Mouse (Mus musculus): ENCODE data around the gene Slc8b1. TPM values are rescaled to one million over a fixed set of nuclear protein-coding genes. Genes with fewer than 3 reads are reported as not detected.
A peak's percentile ranks its signal among the peaks of the same experiment; 100 is the strongest.
"Not testable (repeated sequence)": the region's sequence is repeated elsewhere in the genome, so short reads cannot be mapped to it uniquely, and the experiment has no call there.

The Slc8b1 gene
- total RNA-seq, 2 experiments from 2014 or later: 5.2 to 5.4 TPM

DNA sequence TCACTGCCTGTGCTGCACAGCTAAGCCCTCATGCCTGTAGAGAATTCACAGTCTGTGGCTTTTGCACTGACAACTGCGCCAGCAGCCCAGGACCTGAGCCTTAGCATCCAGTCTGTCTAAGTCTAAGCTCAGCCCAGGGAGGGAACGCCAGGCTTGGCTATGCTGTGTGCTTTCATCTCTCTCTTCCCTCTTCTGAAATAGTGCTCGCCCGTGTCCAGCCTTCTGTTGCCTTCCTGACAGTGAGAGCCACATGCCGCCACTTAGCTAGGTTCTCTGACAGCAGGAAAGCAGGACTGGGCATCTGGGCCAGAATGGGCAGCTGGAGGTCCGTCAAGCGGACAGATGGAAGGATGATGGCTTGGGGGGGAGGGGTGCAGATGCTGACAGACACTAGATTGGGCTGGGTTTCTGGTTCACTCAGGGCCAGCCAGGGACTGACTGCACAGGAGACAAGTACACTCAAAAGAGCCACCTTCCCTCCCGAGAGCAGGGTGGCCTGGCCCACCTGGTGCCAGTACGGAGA is 17.0 kb upstream of the Slc8b1 start:
- intact Hi-C loops (cut with DNase I): no loop called here
- DNase-seq (ENCODE audit: low spot score in 2 of 2): no peak

DNA sequence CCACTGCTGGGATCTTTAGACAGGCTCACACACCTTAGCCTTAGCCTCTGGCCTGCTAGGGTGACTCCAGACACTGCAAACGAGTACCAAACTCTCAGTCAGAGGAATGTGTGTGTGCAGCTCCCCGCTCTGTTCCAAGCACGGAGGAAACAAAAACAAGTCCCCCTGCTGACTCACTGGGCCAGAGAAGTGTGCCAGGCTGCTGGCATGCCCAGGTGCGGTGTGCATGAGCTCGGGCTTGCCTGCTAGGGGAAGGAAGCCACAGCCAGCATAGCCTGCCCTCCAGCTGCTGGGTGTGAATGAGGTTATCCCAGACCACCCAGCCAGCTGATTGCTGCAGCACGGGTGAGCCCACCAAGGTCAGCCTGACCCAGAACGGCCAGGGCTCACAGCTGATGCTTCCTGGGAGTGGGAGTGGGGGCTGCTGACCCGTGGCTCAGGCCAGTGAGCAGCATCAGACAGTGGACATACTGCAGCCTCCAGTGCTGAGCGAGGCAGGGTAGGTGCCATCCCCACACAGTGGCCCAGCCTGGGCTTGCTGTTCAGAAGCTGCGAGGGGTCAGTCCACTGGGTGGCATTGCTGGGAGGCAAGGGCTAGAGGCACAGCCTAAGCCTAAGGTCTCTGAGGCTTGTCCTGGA is 15.8 kb upstream of the Slc8b1 start:
- DNase-seq (ENCODE audit: low spot score in 2 of 2): no peak
- intact Hi-C loops (cut with DNase I): no loop called here

- DNase-seq (ENCODE audit: low spot score in 2 of 2): no peak
- intact Hi-C loops (cut with DNase I): no loop called here
Observed at GRCm38 (mm10) chr5:120495703-120496226, 15.2 kb upstream of the Slc8b1 start.

DNA sequence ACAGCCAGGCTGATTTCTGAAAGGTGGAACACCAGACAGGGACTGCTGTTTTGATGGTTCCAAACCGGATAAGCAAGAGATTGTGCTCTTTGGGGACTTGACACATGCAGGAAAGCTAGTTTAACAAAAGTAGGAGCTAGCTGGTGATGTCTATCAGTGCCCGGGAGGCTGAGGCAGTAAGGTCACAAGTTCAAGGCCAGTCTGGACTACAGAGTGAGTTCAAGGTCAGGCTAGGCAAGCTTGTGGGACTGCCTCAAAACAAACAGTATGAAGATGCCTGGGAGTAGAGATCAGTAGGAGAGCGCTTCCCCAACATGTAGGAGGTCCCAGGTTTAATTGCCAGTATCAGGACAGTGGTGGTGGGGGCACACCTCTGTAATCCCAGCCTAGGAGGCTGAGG is 13.9 kb upstream of the Slc8b1 start:
- intact Hi-C loops (cut with DNase I): no loop called here
- DNase-seq (ENCODE audit: low spot score in 2 of 2): no peak

DNA sequence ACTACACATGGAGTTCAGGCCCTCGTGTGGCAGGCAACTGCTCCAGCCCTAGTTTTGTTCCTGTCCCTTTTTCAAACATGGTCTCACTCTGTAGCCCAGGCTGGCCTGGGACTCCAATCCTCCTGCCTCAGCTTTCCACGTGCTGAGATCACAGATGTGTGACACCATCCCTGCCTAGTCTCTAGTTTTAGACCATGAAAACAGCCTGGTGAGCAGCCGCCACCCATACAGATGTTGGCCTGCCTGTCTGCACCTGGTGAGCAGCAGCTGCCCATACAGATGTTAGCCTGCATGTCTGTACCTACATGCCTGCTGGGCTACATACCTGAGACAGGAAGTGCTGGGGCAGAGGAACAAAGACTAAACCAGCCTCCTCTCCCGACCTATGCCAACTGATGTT is 11.8 kb upstream of the Slc8b1 start:
- intact Hi-C loops (cut with DNase I): no loop called here
- no peak for DNase-seq (ENCODE audit: low spot score in 2 of 2)

- intact Hi-C loops (cut with DNase I): loop anchor here (5.0 kb wide), 1 partner anchor 87 kb away; the partner anchor contains the start of genes Iqcd and Tpcn1
- DNase-seq (ENCODE audit: low spot score in 2 of 2): not testable (repeated sequence)
Observed at GRCm38 (mm10) chr5:120500609-120501008, 10.4 kb upstream of the Slc8b1 start.

GRCm38 (mm10) chr5:120502147-120502621 is 8.8 kb upstream of the Slc8b1 start:
- intact Hi-C loops (cut with DNase I): loop anchor here (5.0 kb wide), 1 partner anchor 85 kb away; the partner anchor contains the start of genes Iqcd and Tpcn1
- peak; percentile 56 to 82 for DNase-seq (ENCODE audit: low spot score in 2 of 2)

GRCm38 (mm10) chr5:120502675-120503143 is 8.3 kb upstream of the Slc8b1 start:
- intact Hi-C loops (cut with DNase I): loop anchor here (5.0 kb wide), 1 partner anchor 85 kb away; the partner anchor contains the start of genes Iqcd and Tpcn1
- no peak for DNase-seq (ENCODE audit: low spot score in 2 of 2)

DNA sequence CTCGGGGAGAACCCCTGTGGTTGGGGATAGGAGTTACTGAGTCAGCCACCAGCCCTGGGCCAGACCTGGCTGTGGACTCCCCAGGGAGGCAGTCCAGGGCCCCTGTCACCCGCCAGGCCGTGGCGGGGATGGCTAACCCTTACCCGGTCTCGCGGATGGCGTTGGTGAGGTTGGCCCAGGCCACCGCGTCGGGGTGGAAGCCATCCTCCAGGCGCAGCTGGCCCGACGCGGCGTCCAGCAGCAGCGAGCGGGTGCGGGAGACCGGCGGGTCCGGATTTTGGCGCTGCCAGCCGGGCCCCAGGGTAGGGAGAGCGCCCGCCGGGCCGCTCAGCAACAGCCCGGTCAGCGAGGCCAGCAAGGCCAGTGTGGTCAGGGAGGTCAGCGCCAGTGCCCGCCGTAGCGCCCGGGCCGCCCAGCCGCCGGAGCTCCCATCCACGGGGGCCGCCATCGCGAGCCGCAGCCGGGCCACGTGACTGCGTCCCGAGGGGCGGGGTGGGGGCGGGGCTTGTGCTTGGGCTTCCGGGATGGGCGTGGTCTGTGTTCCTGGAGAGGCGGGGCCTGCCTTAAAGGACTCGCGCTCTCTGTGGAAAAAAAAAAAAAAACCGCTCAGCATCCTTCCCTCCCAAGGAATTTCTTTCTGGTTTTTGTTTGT is 7.7 kb upstream of the Slc8b1 start, which contains the start of gene Plbd2:
Gene Plbd2 (minus strand): TSS at position 482 of the 652 bp plus-strand sequence.
- intact Hi-C loops (cut with DNase I): loop anchor here (5.0 kb wide), 1 partner anchor 84 kb away; the partner anchor contains the start of genes Iqcd and Tpcn1
- peak; percentile 78 to 82 for DNase-seq (ENCODE audit: low spot score in 2 of 2)

DNA sequence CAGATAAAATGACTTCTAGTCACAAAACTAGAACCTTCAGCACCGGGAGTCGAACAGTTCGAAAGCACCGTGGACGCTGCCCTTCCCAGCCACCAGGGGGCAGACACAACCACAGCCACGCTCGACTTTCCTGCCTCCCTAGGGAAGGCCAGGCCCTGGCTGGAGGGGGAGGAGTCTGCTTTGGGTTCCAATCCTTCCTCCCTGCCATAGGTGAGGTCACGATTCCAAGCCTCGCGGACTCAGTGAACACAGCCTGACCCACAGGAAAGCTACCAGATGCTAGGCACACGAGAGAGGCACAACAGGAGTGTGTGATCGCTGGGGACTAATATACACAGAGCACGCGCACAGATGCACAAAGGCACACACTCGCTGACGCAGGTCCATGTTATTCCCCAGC is 5.6 kb upstream of the Slc8b1 start:
- intact Hi-C loops (cut with DNase I): loop anchor here (1.0 kb wide), 1 partner anchor 100 kb away; no protein-coding TSS in a partner anchor
- DNase-seq (ENCODE audit: low spot score in 2 of 2): peak in 1 of 2 experiments; percentile 68

- intact Hi-C loops (cut with DNase I): loop anchor here (1.0 kb wide), 1 partner anchor 100 kb away; no protein-coding TSS in a partner anchor
- no peak for DNase-seq (ENCODE audit: low spot score in 2 of 2)
Observed at GRCm38 (mm10) chr5:120505781-120506180, 5.2 kb upstream of the Slc8b1 start.

DNA sequence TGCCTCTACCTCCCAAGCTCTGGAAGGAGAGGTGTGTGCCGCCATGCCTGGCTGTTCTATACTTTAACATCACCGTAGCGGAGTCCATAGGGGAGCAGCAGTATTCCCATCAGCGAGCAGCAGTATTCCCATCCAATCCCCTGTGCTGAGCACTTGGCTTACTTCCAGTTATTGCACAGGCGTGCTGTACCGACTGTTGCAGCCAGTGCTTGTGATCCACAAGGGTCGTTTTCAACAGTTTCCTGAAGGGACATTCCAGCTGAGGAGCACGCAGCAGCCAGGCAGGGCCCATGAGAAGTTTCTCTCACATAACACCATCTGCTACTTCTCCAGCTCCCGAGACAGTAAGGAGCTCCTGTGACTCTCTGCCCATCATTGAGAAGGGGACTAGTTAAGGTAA is 4.5 kb upstream of the Slc8b1 start:
- DNase-seq (ENCODE audit: low spot score in 2 of 2): no peak
- intact Hi-C loops (cut with DNase I): no loop called here

DNA sequence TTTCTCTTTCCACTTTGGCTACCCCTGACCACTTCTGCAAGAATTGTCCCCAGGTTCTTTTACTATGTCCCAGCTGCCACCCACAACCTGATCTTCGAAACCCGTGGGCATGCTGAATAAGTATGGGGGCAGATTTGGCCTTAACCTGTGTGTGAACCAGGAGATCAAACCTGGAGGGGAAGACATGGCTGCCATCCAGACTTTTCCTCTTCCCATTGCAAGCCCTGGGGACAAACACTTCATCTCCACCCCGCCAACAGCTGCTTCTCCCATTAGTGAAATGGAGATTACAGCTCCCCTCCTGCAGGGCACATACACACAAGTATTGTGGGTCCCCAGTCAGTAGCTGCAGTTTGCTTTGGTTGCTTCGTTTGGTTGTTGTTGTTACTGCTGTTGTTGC is 3.7 kb upstream of the Slc8b1 start:
- intact Hi-C loops (cut with DNase I): no loop called here
- DNase-seq (ENCODE audit: low spot score in 2 of 2): no peak

- intact Hi-C loops (cut with DNase I): no loop called here
- DNase-seq (ENCODE audit: low spot score in 2 of 2): no peak
Observed at GRCm38 (mm10) chr5:120511643-120512220, 764 bp downstream of the Slc8b1 start.

GRCm38 (mm10) chr5:120512911-120513555 is 2.1 kb downstream of the Slc8b1 start:
- no peak for DNase-seq (ENCODE audit: low spot score in 2 of 2)
- intact Hi-C loops (cut with DNase I): no loop called here

GRCm38 (mm10) chr5:120514031-120514677 is 3.2 kb downstream of the Slc8b1 start:
- intact Hi-C loops (cut with DNase I): no loop called here
- no peak for DNase-seq (ENCODE audit: low spot score in 2 of 2)

GRCm38 (mm10) chr5:120514754-120515153 is 3.8 kb downstream of the Slc8b1 start:
- DNase-seq (ENCODE audit: low spot score in 2 of 2): no peak
- intact Hi-C loops (cut with DNase I): no loop called here

DNA sequence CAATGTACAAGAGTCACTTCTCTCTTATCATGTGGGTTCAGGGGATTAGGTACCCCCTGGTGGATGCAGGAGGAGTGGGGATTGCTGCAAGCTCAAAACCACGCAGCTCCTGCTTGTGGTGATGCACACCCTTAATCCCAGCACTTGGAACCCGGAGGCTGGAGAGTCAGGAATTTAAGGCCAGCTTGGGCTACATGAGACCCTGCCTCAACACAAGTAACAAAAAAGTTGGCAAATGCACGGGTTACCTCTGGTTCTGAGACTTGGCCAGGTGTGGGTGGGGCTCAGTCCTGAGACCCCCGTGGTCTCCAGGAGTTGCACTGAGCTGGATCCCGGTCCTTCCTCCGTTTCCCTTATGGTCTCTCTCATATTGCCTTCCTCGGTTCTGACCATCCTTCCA is 4.5 kb downstream of the Slc8b1 start:
- intact Hi-C loops (cut with DNase I): no loop called here
- no peak for DNase-seq (ENCODE audit: low spot score in 2 of 2)
